Mouse (Mus musculus): Measurements from ENCODE around the gene Kdelc1.

Kdelc1 gene

DNA sequence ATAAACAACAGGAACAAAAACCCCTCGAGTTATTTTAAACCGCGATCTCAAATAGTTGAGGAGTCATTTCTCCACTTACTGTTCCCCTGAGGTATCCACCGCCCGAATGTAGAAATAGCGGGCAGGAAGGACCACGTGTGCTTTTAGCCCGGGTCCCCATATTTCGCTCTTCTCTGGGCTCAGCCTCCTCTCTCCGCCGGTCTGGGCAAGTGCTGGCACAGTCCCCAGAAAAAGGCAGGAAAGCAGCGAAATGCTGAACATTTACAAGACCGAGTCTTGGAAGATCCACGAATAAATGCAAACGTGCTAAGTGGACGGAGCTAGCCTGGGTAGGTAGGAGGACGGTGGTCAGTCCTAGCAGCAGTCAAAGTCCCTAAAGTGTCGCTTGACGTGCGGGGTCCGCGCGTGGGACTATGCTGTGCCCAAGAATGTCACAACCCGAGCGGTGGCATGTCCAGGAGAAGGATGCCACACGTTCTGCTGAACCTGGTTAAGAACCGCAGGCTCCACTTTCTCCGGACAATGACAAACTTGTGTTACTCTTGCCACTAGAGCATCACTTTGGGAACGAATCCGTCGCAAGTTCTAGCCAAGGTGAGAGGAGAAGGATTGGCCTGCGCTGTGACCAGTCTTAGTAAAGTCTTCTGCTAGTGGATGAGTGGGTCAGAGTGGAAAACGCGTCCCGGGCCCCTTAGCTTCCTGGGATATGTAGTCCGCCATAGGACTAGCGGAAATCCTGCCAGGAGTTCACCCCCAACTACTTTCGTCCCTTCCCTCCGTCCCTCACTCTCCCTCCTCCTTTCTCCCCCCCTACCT is at the start of gene Kdelc1, which contains the start of gene Bivm:
Gene Kdelc1, minus strand, starts transcription at position 570 of the 816 bp plus-strand sequence.
Gene Bivm, plus strand, starts transcription at position 719 of the 816 bp plus-strand sequence.
- peak; percentile 97 for DNase-seq

DNA sequence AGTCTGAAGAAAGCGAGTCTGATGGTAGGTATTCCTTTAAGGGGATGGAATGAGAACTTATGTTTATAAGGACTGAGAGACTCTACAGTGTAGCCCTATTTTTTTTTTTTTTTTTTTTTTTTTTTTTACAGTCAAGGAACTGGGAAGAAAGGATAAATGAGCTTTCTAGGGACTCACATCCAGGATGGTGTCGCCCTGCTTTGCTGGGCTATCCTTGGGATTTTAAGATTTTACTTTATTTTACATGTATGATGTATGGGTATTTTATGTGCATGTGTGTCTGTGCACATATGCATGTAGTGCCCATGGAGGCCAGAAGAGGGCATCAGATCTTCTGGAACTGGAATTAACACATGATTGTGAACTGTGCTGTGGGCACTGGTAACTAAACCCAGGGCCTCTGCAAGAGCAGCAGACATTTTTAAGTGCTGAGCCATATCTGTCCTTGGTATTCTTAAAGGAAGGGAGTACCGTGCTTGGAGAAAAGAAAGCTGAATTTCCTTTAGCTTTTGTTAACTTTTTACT is 49.3 kb upstream of the Kdelc1 start:
- DNase-seq: no peak

DNA sequence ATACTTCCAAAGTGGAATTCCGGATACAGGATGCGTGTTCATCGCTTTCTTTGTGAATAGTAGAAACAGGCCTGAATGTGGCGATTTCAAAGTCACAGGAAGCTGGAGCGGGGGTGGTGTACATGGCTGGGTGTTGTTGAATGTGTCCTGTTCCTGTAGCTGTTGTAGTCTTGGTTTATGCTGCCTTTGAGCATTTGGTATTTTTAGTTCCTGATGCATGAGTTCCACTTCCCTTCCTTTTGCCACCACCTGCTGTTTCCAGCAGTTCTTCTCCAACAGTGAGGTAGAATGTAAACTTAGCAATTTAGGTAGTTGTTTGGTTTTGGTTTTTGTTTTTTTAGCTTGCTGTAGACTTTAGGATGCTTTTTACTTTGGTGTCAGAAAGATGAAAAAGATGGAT is 43.8 kb upstream of the Kdelc1 start:
- DNase-seq: no peak

DNA sequence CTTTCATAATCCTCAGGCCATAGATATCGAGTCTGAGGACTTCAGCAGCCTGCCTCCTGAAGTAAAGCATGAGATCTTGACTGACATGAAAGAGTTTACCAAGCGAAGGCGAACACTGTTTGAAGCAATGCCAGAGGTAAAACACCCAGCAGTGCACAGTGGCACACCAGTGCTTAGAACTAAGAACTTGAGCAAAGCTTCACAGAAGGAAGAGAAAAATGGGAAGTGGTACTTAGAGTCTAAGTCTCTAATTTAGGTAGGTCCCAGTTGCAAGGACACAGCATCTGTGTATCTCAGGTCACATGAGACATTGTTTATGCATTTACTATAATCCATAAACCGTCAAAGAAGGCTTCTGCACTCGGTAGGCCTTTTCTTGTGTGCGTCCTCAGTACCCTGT is 43.2 kb upstream of the Kdelc1 start:
- DNase-seq: no peak

DNA sequence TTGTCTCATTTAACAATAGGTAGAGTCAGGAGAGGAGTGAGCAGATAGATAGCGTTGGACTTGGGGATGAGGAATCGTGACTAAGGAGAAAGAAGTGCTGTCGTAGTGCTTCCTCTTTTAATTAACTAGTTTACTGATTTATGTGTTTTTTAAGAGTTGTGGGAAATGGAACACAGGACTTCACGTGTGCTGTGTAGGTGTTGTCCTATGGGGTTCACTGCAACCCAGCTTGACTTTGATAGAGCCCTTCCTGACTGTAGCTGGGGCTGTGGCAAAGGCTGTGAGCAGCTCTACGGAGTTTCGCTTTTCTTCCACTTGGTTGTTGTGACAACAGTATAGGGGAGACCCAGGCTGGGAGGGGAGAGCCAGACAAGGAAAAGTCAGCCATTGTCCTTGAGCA is 39.7 kb upstream of the Kdelc1 start:
- no peak for DNase-seq

DNA sequence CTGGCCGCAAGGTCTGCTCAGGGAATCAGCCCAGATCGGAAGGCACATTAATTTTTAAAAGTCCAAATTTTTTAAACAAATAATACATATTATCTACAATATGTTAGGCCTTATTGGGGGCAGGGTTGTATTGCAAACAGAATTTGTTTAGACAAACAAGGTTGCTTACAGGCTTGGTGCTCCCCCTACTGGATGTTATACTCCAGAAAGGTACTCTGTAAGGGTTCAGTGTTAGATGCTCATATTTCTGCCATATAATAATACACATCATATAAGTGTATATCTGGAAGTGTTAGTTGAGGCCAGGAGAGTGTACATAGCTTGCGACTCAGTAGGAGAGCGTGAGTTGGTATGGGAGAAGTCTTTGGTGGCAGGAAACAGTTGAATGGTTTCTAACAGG is 36.7 kb upstream of the Kdelc1 start:
- peak; percentile 47 for DNase-seq

DNA sequence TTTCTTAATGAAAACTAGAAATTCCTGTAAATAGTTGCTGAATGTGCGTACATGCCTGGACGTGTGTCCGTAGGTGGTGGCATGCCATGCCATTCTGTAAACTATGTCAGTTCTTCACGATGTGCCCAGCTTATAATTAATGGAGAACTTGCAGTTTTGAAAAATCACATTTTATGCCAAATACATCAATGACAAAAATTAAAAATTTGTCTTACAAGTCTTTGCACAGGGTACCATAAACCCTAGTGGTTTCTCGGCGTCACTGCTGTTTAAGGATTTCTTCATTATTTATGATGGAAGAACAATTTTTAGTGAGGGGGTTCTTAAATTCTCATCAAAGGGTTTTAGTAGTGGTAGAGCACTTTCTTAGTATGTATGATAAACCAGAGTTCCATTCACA is 30.1 kb upstream of the Kdelc1 start:
- DNase-seq: no peak

DNA sequence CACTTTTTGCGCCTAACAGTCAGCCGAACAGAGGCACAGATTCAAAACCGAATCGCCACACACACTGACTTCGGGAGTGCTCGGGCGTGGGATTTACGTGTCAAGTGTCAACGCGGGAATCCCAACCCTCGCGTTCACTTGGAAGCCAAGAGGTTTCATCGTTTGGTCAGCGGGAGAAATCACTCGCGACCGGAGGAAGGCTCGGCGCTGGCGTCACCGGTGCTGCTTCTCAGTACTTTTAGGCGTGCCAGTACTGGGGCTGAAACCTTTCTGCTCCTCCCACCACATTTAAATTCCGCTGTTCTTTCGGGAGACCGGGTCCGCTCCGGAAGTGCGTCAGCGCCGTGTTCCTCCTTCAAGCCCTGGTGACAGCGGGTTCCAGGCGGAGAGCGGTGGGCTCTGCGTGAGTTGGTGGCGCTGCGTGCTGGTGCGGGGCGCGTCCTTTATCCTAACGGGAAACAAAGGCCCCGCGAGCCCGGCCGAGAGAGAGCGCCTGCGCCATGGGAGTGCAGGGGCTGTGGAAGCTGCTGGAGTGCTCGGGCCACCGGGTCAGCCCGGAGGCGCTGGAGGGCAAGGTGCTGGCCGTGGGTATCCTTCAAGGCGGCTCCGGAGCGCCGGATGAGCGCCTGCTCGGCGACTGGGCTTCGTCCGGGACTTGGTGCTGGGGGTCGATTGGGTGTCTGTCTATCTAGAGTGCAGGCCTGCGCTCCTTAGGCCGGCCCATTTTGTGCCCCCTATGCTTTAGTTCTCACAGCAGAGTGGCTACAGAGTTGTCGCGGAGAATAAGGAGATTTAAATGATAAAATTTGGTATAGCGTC is 29.2 kb upstream of the Kdelc1 start, which contains the start of gene Ercc5:
Gene Ercc5, plus strand, starts transcription at position 182 of the 819 bp plus-strand sequence.
- peak; percentile 95 for DNase-seq

DNA sequence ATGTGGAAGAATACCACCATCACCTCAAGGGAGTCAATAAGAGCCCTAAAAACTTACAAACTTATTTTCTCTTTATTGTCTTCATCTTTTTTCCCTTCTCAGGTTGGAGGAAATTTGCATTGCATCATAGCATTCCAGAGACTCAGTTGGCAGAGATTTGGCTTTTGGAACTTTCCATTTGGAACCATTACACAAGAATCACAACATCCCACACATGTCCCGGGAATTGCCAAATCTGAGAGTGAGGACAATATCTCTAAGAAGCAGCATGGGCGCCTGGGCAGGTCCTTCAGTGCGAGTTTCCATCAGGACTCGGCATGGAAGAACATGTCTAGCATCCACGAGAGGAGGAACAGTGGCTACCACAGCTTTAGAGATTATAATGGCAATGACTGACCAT is 24.1 kb upstream of the Kdelc1 start:
- DNase-seq: peak; percentile 52

DNA sequence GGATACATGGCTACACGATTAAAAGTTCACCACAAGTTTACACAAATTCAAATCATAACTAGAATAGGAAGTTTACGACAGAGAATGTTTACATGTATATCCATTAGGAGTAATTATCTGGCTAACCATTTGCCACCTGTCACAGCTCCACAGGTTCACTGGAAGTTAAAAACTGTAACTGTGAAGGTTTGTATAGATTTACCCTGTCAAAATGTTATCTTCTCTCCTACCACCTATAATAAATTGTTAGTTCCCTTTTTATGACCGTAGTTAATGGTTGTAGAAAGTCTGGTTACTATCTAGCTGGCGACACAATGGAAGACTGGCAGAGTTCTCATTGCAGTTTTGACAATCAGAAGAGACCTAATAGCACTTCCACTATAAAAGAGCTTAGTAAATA is 21.6 kb upstream of the Kdelc1 start:
- DNase-seq: no peak

DNA sequence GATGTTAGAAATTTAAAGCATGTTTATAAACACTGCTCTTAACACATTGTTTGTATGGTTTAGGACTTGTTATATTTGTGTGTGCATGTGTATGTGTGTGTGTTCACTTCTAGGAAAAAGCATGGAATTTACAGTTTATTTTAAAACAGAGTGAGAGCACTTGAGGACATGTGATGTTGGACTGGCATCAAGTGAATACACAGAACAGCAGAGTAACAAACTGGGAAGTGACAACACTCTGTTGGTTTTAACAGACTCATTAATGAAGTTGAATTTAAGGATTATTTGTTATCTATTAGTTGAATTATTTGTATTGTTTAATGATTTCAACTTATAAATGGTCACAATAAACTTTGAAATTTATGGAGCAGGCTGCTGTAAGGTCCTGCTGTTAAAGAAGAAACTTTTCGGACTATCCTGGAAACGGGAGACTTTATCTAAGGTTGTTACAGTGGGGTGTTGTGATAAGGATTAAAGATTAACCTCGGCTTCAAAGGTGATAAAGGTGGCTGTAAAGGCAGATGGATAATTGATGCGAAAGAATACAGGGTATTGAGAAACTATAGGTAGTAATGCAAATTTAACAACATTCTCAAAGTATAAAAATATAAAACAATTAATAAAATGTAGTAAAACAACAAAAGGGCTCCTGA is 11.4 kb upstream of the Kdelc1 start:
- DNase-seq: no peak

DNA sequence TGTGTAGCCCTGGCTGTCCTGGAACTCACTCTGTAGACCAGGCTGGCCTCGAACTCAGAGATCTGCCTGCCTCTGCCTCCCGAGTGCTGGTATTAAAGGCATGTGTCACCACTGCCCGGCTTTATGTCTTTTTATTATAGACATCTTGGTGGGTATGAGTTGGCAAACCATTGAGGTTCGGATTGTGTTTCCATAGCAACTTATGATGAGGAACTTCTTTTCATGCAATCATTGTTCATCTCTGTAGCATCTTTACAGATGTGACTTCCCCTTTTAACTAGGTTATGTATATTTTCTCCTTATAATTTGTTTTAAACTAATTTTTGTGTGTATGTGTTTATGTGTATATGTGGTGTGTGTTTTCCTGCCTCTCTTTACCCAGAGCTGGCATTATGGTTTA is 7.0 kb upstream of the Kdelc1 start:
- DNase-seq: no peak

DNA sequence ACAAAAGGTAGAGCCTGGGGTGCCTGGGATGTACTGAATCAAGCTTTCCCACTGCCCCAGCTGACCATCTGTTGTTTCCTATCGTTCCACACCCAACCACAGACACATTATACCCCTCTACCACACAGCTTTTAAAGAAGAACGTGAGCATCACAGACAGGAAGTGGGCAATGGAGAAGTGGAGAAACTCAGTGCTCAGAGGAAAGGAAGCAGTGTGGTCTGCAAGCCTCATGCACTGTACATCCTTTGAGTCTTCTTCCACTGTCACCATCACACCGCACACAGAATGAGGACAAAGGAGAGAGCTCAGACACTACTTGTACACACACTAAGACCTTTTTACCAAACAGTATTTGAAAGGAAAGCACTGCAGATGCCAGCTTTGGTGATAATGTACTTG is 3.6 kb upstream of the Kdelc1 start:
- no peak for DNase-seq

DNA sequence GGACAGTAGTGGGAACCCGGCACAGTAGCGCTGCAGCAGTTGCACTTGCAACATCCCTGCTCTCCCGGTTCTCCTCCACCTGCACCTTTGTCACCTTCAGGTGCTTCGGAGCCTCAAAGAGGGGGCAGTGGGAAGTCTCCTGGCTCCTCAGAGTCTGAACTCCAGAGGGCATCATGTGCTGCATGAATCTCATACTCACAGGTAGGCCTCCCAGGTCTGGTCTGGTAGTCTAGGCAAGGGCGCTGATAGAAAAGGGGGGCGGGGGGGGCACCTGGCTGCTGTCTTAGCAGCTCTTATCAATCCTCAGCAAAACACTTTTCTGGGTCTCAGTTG is 1.4 kb upstream of the Kdelc1 start:
- no peak for DNase-seq

DNA sequence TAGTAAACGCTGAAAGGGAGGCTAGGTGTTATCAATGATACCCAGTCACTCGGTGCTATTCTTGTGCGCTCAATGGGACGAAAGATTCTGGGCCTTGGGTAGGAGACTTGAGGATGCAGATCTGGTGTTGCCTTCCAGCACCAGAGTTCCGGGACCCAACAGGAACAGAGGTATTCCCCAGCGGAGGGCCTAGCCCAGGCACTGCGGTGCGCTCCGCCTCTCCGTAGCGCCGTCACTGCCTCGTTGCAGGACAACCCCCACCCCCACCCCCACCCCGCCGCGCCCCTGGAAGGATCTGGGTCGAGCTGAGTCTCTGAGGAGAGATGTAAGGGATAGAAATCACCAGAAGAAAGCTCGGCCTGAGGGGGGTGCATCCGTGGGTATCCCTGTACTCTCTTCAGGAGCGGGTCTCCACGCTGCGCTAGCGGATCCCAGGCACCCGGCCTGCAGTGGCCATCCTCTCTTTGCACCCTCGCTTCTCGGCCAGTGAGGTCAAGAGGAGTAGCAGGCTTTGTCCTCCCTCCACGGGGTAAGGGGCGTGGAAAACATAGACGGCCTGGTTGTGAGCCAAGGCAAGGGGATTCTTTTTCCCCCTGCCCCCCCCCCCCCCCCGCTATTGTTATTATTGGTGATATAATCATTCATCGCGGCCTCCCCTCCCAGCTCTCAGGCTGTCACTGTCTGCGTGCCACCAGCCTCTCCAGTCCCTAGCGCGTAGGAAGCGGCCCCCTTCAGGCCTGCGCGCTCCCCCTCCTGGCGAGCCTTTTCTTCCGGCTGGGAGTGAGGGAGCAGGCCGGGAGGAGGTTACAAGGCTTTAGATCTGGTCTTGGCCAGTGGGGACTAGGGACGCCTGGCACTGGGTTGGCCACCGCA is 829 bp upstream of the Kdelc1 start:
- DNase-seq: peak; percentile 84

DNA sequence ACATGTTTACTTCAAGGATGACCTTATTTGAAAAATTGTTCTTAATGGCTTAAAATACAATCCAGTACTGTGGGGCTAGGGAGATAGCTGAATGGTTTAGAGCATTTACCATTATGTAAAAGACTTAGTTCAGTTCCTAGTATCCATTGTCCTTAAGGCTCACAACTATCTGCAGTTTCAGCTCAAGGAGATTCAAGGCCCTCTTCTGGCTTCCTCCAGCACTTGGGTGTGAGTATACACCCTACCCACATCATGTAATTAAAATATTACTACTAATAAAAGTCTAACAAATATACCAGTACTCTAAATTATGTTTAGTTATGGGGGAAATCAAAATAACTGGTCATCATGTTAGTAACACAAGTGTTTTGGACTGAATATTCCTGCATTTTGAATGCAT is 1.0 kb downstream of the Kdelc1 start:
- DNase-seq: no peak

DNA sequence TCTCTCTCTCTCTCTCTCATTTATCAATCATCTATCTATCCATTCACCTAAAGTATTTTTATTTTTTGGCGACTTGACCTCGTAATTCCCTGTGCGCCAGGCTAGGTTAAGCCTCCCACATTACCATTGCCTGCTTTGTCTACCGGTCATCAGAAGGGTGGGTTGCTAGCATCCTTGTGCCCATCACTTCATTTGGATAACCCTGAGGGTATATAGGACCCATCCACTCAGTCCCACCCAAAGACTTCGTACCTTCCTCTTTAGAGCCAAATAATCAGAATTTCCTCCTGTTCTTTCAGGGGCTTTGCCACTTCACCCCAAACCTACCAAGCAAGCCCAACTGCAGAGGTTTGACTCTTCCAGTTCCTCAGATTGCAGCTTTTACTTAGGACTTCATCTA is 15.7 kb downstream of the Kdelc1 start:
- no peak for DNase-seq

DNA sequence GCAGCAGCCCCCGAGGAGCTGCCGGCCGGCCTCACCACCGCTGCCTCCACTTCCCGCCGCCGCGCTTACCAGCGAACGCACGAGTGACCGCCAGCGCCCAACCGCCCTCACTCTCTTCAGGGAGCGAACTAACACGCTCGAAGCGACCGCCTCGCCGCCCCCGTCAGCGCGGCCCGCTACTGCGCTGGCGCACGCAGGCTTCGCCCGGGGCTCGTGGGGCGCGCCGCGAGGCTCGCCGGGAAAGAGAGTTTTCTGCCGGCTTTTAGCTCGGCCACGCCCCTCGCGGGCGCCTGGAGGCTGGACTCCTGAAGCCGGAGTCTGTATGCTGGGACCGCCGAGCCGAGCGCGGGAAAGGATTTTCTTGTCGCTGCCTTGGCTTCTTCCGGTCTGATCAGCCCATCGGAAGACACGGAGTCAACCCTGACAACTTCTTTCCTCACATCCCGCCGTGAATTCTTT is 16.3 kb downstream of the Kdelc1 start, which contains the start of gene Tex30:
Gene Tex30, minus strand, starts transcription at position 183 of the 459 bp plus-strand sequence.
- peak; percentile 96 for DNase-seq

DNA sequence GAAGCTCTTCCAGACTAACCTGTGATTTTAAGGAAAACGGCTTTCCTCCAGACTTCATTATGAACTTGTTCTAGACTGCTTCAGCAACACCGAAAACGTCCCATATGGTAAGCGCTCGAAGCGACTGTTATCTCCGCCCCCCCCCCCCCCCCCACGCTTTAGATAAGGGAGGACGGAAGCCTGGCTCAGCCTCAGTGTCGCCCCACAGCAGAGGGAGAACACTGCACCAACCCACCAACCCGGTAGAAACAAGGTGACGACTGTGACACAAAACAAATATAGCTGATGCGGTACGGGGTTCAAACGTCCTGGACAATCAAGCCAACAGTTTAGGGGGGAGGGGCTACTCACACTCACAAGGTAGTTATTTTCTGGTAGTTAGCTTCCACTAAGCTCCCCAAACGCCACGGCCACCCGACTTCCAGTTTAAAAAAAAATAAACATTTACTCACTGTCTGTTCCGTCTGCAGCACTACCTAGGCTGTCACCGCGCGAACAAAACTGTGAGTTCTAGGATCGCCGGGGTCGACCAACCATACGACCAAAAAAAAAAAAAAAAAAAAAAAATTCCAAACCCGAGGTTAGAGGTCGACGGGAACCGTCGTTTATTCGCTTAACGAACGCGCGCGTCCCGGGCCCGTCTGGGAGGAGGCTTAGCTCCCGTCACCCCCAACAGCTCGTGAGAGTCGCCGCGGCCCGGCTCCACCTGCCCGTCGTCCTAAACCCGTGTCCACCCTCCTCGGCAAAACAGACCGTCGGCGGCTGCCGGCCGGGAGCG is 17.0 kb downstream of the Kdelc1 start:
- peak; percentile 25 for DNase-seq

DNA sequence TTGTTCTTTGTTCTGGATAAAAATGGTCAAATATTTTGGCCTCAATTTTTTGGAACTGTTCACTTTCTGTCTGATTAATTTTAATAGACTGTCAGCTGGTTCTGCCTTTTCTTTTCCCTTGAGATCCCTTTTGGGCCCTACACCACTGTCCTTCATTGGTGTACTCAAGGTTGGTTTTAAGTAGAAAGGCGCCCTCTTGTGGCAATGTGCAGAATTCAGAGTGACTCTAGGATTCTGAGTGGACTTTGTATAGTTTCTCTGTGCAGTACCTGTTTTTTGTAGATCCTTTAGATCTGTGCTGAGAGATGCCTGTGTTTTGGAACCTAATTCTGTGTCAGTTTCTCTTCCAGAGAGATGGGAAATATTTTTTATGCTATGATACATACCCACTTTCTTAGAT is 54.0 kb downstream of the Kdelc1 start:
- DNase-seq: peak; percentile 83

DNA sequence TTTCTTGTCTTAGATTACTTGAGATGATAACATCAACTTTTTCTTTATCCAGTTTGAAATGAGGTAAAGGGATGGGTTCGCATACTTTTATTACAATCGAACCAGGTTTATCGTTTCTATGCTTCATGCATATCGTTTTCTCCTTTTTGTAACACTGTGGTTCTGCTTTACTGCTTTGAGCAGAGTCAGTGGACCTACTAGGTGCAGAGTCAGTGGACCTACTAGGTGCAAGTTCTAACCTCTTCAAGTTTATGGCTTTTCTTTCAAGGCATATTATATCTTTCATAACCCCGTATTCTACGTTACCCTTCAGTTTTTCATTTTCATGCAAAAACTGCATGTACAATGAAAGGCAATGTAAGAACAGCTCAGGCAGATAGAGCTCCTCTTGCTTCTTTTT is 55.2 kb downstream of the Kdelc1 start:
- DNase-seq: no peak
